Mouse (Mus musculus): Measurements from ENCODE around the gene Ddx10. TPM values are rescaled to one million over a fixed set of nuclear protein-coding genes. Genes with fewer than 3 reads are reported as not detected.
"Not testable (repeated sequence)": the region's sequence is repeated elsewhere in the genome, so short reads cannot be mapped to it uniquely, and the experiment has no call there.

Gene Ddx10
- polyA plus RNA-seq, 1 experiment from 2014 or later: 17.3 TPM

DNA sequence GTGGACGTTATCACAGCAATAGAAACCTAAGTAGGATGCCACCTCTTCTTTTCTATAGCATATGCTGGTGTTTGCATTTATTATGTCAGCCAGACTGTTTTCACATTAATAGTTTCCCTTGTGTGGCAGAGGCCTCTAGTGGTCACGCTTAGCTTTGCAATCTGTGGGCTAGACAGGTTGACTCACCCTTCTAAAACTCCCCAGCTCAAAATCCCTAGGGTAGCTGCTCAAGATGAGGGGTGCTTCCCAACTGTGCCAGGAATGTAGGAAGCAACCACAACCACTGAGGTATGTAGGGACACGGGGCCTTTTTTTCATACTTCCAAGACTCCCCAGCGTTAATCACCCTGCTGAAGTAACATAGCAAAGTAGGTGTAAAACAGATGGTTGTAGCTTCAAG, 103.6 kb downstream of the Ddx10 start:
- no peak overlapping the region for H3K4me2 ChIP-seq (ENCODE audit: low read length)
- H3K9me3 ChIP-seq (ENCODE audit: control insufficient read depth, low read length): no peaks in the 10 kb centered on the region
- H3K36me3 ChIP-seq (ENCODE audit: control insufficient read depth, insufficient read depth, low read length): no peaks in the 10 kb centered on the region
- no peak overlapping the region for H3K9ac ChIP-seq (ENCODE audit: low read length)
- no peak overlapping the region for H3K27ac ChIP-seq (replicated peaks in 1 of 2; ENCODE audit: control insufficient read depth in 1 of 2, insufficient read depth in 1 of 2, low read depth in 2 of 2, low read length in 2 of 2)
- no peaks in the 10 kb centered on the region for H3K4me1 ChIP-seq (ENCODE audit: control insufficient read depth in 2 of 2, insufficient read depth in 2 of 2, low read length in 2 of 2)
- H3K27me3 ChIP-seq (ENCODE audit: control insufficient read depth, insufficient read depth, low read length): no peaks in the 10 kb centered on the region
- no peak for ATAC-seq (ENCODE audit: insufficient number of reproducible peaks, insufficient read depth, low FRiP score, low read depth)
- H3K4me3 ChIP-seq (ENCODE audit: control insufficient read depth in 1 of 2, insufficient read depth in 1 of 2, low read depth in 1 of 2, low read length in 2 of 2): no peak overlapping the region
- 31% methylated on average over 4 of the region's 4 CpGs for WGBS

DNA sequence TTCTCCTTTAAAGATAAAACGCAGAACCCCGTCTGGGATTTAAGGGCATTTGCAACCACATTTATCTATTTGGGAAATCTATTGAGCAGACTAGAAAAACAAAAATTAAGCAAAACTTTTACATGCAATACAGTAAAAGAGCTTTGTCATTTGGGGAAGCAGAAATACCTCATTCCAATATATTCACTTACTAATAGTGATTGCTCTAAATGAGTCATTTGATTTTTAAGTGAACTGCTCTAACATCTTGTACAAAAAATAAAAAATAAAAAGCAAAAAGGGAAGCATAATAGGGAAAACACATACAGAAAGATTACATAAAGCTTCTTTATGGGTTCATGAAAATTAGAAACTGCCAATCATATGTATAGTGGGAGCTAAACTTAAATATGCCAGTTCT, 104.3 kb downstream of the Ddx10 start:
- no peak overlapping the region for H3K4me3 ChIP-seq (ENCODE audit: control insufficient read depth in 1 of 2, insufficient read depth in 1 of 2, low read depth in 1 of 2, low read length in 2 of 2)
- ATAC-seq (ENCODE audit: insufficient number of reproducible peaks, insufficient read depth, low FRiP score, low read depth): no peak
- H3K36me3 ChIP-seq (ENCODE audit: control insufficient read depth, insufficient read depth, low read length): no peaks in the 10 kb centered on the region
- no peaks in the 10 kb centered on the region for H3K9me3 ChIP-seq (ENCODE audit: control insufficient read depth, low read length)
- no peak overlapping the region for H3K4me2 ChIP-seq (ENCODE audit: low read length)
- H3K4me1 ChIP-seq (ENCODE audit: control insufficient read depth in 2 of 2, insufficient read depth in 2 of 2, low read length in 2 of 2): no peaks in the 10 kb centered on the region
- no peak overlapping the region for H3K27ac ChIP-seq (replicated peaks in 1 of 2; ENCODE audit: control insufficient read depth in 1 of 2, insufficient read depth in 1 of 2, low read depth in 2 of 2, low read length in 2 of 2)
- H3K27me3 ChIP-seq (ENCODE audit: control insufficient read depth, insufficient read depth, low read length): no peaks in the 10 kb centered on the region
- no peak overlapping the region for H3K9ac ChIP-seq (ENCODE audit: low read length)
- WGBS: 92% methylated on average over 2 of the region's 2 CpGs

DNA sequence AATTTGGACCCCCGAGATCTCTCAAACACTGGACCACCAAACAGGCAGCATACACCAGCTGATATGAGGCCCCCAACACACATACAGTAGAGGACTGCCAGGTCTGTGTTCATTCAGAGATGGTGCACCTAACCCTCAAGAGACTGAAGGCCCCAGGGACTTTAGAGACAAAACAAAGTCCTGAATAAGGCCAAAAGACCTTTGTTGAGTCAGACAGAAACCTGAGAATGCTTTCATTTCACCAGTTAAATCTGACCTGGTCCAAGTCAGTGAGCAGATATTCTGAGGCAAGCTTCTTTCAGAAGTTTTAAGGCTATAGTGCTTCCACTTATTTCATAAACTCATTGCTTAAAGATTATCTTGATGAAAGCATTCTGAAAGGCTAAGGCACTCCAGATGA, 105.4 kb downstream of the Ddx10 start:
- H3K27me3 ChIP-seq (ENCODE audit: control insufficient read depth, insufficient read depth, low read length); ATAC-seq (ENCODE audit: insufficient number of reproducible peaks, insufficient read depth, low FRiP score, low read depth); H3K27ac ChIP-seq (replicated peaks in 1 of 2; ENCODE audit: control insufficient read depth in 1 of 2, insufficient read depth in 1 of 2, low read depth in 2 of 2, low read length in 2 of 2); H3K9ac ChIP-seq (ENCODE audit: low read length); H3K4me1 ChIP-seq (ENCODE audit: control insufficient read depth in 2 of 2, insufficient read depth in 2 of 2, low read length in 2 of 2); H3K36me3 ChIP-seq (ENCODE audit: control insufficient read depth, insufficient read depth, low read length); H3K4me3 ChIP-seq (ENCODE audit: control insufficient read depth in 1 of 2, insufficient read depth in 1 of 2, low read depth in 1 of 2, low read length in 2 of 2); H3K9me3 ChIP-seq (ENCODE audit: control insufficient read depth, low read length); H3K4me2 ChIP-seq (ENCODE audit: low read length): not testable (repeated sequence)
- WGBS: 89% methylated on average over 1 of the region's 1 CpGs

DNA sequence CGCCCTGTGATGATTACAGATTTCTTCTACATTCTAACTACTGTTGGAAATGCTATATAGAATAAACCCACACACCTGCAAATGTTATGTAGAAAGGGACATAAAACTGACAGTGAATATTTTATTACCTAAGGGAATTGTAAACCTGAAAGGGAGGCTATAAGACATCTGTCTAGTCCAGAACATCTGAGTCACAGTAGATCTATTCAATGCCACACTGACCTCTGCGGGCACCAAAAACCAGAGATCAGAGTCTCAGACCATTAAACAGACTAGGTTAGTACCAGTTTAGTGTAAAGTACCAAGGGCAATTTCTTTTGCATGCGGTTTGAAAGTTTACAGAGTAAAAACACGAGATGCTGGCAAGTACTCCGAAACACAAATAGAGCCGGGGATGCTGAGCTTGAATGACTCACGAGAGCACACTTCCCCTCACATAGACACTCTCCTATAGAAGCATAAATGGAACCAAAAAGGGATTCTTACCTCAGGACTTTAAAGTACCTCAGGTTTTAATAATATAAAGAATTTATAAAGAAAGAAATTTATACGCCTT, 107.2 kb downstream of the Ddx10 start:
- no peaks in the 10 kb centered on the region for H3K9me3 ChIP-seq (ENCODE audit: control insufficient read depth, low read length)
- no peaks in the 10 kb centered on the region for H3K27me3 ChIP-seq (ENCODE audit: control insufficient read depth, insufficient read depth, low read length)
- no peak overlapping the region for H3K4me3 ChIP-seq (ENCODE audit: control insufficient read depth in 1 of 2, insufficient read depth in 1 of 2, low read depth in 1 of 2, low read length in 2 of 2)
- 88% methylated on average over 8 of the region's 8 CpGs for WGBS
- H3K4me1 ChIP-seq (ENCODE audit: control insufficient read depth in 2 of 2, insufficient read depth in 2 of 2, low read length in 2 of 2): no peaks in the 10 kb centered on the region
- no peak overlapping the region for H3K9ac ChIP-seq (ENCODE audit: low read length)
- H3K4me2 ChIP-seq (ENCODE audit: low read length): no peak overlapping the region
- ATAC-seq (ENCODE audit: insufficient number of reproducible peaks, insufficient read depth, low FRiP score, low read depth): no peak
- no peak overlapping the region for H3K27ac ChIP-seq (replicated peaks in 1 of 2; ENCODE audit: control insufficient read depth in 1 of 2, insufficient read depth in 1 of 2, low read depth in 2 of 2, low read length in 2 of 2)
- no peaks in the 10 kb centered on the region for H3K36me3 ChIP-seq (ENCODE audit: control insufficient read depth, insufficient read depth, low read length)

DNA sequence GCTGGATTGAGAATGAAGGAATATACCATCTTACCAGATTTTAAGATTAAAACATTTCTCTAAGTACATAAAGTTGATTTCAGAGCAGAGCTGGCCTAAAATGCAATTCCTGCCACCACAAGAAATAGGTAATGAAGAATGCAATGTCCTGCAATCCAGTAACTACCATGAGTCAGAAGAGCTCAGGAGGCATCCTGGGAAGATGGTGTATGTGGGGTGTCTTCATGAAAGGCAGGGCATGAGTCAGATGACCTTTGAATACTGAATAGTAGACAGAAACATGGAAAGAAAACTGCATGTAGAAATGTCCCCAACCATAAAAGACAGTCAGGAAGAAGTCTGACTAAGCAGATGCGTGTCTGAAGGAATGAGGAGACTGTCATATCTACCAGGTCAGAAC, 115.0 kb downstream of the Ddx10 start:
- Histone ChIP-seq H3K9me3 (ENCODE audit: control insufficient read depth, low read length) (no peaks in the 10 kb centered on the region), H3K4me1 (ENCODE audit: control insufficient read depth in 2 of 2, insufficient read depth in 2 of 2, low read length in 2 of 2) (no peaks in the 10 kb centered on the region), H3K27me3 (ENCODE audit: control insufficient read depth, insufficient read depth, low read length) (no peaks in the 10 kb centered on the region), H3K36me3 (ENCODE audit: control insufficient read depth, insufficient read depth, low read length) (no peaks in the 10 kb centered on the region), H3K27ac (replicated peaks in 1 of 2; ENCODE audit: control insufficient read depth in 1 of 2, insufficient read depth in 1 of 2, low read depth in 2 of 2, low read length in 2 of 2) (no peak overlapping the region), H3K4me2 (ENCODE audit: low read length) (no peak overlapping the region), H3K9ac (ENCODE audit: low read length) (no peak overlapping the region), H3K4me3 (ENCODE audit: control insufficient read depth in 1 of 2, insufficient read depth in 1 of 2, low read depth in 1 of 2, low read length in 2 of 2) (no peak overlapping the region)
- no peak for ATAC-seq (ENCODE audit: insufficient number of reproducible peaks, insufficient read depth, low FRiP score, low read depth)
- 96% methylated on average over 1 of the region's 1 CpGs for WGBS

DNA sequence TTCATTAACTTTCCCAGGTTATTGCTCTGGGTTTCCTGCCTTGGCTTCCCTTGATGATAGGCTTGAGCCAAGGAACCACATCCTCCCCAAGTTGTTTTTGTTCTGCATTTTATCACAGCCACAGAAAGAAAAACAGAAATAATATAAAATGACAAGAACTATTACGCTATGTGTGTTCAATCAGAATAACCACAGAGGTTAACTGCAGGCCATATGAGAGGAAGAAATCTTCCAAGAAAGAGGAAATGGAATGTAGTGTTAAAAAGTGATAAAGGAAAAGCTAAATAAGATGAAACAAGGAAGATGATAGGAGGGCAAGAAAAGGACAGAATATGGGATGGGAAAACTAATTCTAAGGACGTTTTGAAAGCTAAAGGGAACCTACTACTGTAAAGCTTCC, 117.4 kb downstream of the Ddx10 start:
- no peaks in the 10 kb centered on the region for H3K9me3 ChIP-seq (ENCODE audit: control insufficient read depth, low read length)
- no peak overlapping the region for H3K4me2 ChIP-seq (ENCODE audit: low read length)
- WGBS: 60% methylated on average over 2 of the region's 2 CpGs
- no peak for ATAC-seq (ENCODE audit: insufficient number of reproducible peaks, insufficient read depth, low FRiP score, low read depth)
- H3K9ac ChIP-seq (ENCODE audit: low read length): no peak overlapping the region
- H3K36me3 ChIP-seq (ENCODE audit: control insufficient read depth, insufficient read depth, low read length): no peaks in the 10 kb centered on the region
- H3K27ac ChIP-seq (replicated peaks in 1 of 2; ENCODE audit: control insufficient read depth in 1 of 2, insufficient read depth in 1 of 2, low read depth in 2 of 2, low read length in 2 of 2): no peak overlapping the region
- H3K27me3 ChIP-seq (ENCODE audit: control insufficient read depth, insufficient read depth, low read length): no peaks in the 10 kb centered on the region
- no peaks in the 10 kb centered on the region for H3K4me1 ChIP-seq (ENCODE audit: control insufficient read depth in 2 of 2, insufficient read depth in 2 of 2, low read length in 2 of 2)
- H3K4me3 ChIP-seq (ENCODE audit: control insufficient read depth in 1 of 2, insufficient read depth in 1 of 2, low read depth in 1 of 2, low read length in 2 of 2): no peak overlapping the region

DNA sequence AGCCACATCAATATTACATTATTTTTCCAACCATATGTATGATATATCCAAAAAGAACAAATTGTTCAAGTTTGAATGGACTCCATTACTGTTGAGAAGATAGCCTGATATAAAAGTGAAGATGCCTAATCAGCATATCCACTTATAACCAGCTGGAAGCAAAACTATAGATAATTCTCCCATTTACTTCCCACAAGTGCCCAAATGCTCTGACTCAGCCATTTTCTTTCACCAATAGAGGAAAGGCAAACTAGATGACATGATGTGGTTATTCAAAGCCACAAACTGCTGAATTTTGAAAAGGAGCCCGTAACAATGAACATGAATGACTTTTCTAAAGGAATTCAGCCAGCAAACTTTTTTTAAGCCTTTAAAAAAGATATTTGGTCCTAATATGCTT, 146.8 kb downstream of the Ddx10 start:
- WGBS: 86% methylated on average over 1 of the region's 1 CpGs
- ATAC-seq (ENCODE audit: insufficient number of reproducible peaks, insufficient read depth, low FRiP score, low read depth): no peak

DNA sequence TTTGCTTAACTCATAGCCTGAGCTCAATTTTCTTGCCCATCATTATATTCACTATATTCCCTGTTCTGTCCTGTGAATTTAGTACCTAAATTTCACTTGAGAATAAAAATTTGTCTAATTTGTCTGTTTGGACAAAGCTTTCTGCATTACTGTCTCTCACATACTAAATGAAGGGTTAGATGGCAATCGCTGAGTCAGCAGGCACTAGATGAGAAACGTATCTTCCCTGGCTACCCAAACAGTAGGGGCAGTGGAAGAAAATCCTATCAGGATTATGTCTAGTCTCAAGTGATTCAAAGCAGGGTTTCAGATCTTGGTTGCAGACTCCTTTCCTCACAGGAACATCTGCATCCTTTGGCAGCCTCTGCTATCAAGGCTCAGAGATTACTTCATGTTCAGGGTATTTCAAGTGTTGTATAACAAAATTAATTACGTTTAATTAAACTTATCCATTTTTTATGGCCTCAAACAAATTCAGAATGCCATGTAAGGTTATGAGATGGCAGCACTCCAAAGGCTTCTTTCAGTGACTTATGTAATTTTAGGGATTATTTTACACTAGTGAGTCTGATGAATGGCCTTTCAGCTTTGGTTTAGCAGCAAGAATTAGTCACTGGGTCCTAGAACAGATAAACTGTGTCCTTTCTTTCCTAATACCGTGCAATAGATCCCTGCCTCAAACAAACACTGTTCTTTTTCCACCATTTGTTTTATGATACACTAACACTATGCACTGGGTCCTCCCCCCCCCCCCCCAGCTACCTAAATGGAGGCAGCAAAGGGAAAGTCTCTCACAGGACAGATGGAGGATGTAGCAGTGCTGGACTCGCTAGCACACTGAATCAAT, 152.3 kb downstream of the Ddx10 start:
- no peak overlapping the region for H3K4me2 ChIP-seq (ENCODE audit: low read length)
- peaks cover 4% of the 10 kb centered on the region for H3K36me3 ChIP-seq (ENCODE audit: control insufficient read depth, insufficient read depth, low read length)
- 78% methylated on average over 5 of the region's 5 CpGs for WGBS
- H3K4me3 ChIP-seq (ENCODE audit: control insufficient read depth in 1 of 2, insufficient read depth in 1 of 2, low read depth in 1 of 2, low read length in 2 of 2): no peak overlapping the region
- no peaks in the 10 kb centered on the region for H3K27me3 ChIP-seq (ENCODE audit: control insufficient read depth, insufficient read depth, low read length)
- no peak overlapping the region for H3K27ac ChIP-seq (replicated peaks in 1 of 2; ENCODE audit: control insufficient read depth in 1 of 2, insufficient read depth in 1 of 2, low read depth in 2 of 2, low read length in 2 of 2)
- no peak overlapping the region for H3K9ac ChIP-seq (ENCODE audit: low read length)
- no peaks in the 10 kb centered on the region for H3K9me3 ChIP-seq (ENCODE audit: control insufficient read depth, low read length)
- no peaks in the 10 kb centered on the region for H3K4me1 ChIP-seq (ENCODE audit: control insufficient read depth in 2 of 2, insufficient read depth in 2 of 2, low read length in 2 of 2)
- no peak for ATAC-seq (ENCODE audit: insufficient number of reproducible peaks, insufficient read depth, low FRiP score, low read depth)

More for the DNA sequence above, 146.8 kb downstream of the Ddx10 start:
- H3K4me1 ChIP-seq (ENCODE audit: control insufficient read depth in 2 of 2, insufficient read depth in 2 of 2, low read length in 2 of 2): no peaks in the 10 kb centered on the region
- H3K9ac ChIP-seq (ENCODE audit: low read length): no peak overlapping the region
- H3K4me2 ChIP-seq (ENCODE audit: low read length): no peak overlapping the region
- no peak overlapping the region for H3K27ac ChIP-seq (replicated peaks in 1 of 2; ENCODE audit: control insufficient read depth in 1 of 2, insufficient read depth in 1 of 2, low read depth in 2 of 2, low read length in 2 of 2)
- no peaks in the 10 kb centered on the region for H3K27me3 ChIP-seq (ENCODE audit: control insufficient read depth, insufficient read depth, low read length)
- H3K4me3 ChIP-seq (ENCODE audit: control insufficient read depth in 1 of 2, insufficient read depth in 1 of 2, low read depth in 1 of 2, low read length in 2 of 2): no peak overlapping the region
- peaks cover 4% of the 10 kb centered on the region for H3K36me3 ChIP-seq (ENCODE audit: control insufficient read depth, insufficient read depth, low read length)
- no peaks in the 10 kb centered on the region for H3K9me3 ChIP-seq (ENCODE audit: control insufficient read depth, low read length)

All from heart, embryonic 14.5 days (tissue).